Mouse (Mus musculus) left cerebral cortex, adult 8-10 months (tissue): ENCODE measurements around the gene Rnf111. TPM values are rescaled to one million over a fixed set of nuclear protein-coding genes. Genes with fewer than 3 reads are reported as not detected.

ENCODE experiments used
- DNase-seq, 2 experiments: peaks; one replicate each; pipeline ENCODE4 v3.0.0; 2022; ENCODE audit warnings: low spot score in 2 of 2
- microRNA-seq, 2 experiments: library from miRNA; unstranded; fragments of <30 nt; microRNA quantifications; one replicate each; pipeline ENCODE4 v1.2.0; 2022
- total RNA-seq, 4 experiments: library from RNA; stranded (reverse); gene quantifications; 2 replicates each; pipeline ENCODE4 v1.2.4; 2022

The Rnf111 gene
- total RNA-seq, 4 experiments from 2014 or later: 38.3 to 41.4 (median 39.9) TPM

- no peak for DNase-seq
Measured at GRCm38 (mm10) chr9:70396083-70396482, 107.4 kb downstream of the Rnf111 start.

- DNase-seq: no peak
Measured at GRCm38 (mm10) chr9:70395617-70396016, 107.9 kb downstream of the Rnf111 start.

GRCm38 (mm10) chr9:70392563-70392907 is 111.0 kb downstream of the Rnf111 start:
- no peak for DNase-seq

- no peak for DNase-seq
Measured at GRCm38 (mm10) chr9:70391660-70392562, 111.6 kb downstream of the Rnf111 start.

GRCm38 (mm10) chr9:70391042-70391441 is 112.5 kb downstream of the Rnf111 start:
- no peak for DNase-seq

- no peak for DNase-seq
Measured at GRCm38 (mm10) chr9:70389548-70389947, 114.0 kb downstream of the Rnf111 start.

- DNase-seq: no peak
Measured at GRCm38 (mm10) chr9:70387410-70388119, 116.0 kb downstream of the Rnf111 start.

GRCm38 (mm10) chr9:70384958-70385728 is 118.4 kb downstream of the Rnf111 start:
- no peak for DNase-seq

- no peak for DNase-seq
Measured at GRCm38 (mm10) chr9:70384494-70384893, 119.0 kb downstream of the Rnf111 start.

GRCm38 (mm10) chr9:70383750-70384149 is 119.8 kb downstream of the Rnf111 start:
- DNase-seq: no peak

GRCm38 (mm10) chr9:70382091-70382490 is 121.4 kb downstream of the Rnf111 start:
- no peak for DNase-seq

- no peak for DNase-seq
Measured at GRCm38 (mm10) chr9:70379502-70380467, 123.7 kb downstream of the Rnf111 start.

Small RNAs within 50 kb of the gene (microRNA-seq; reads per million reads assigned to microRNA genes)
- 0.44 to 0.84 reads per million in 2 experiments for gene Mir5626

Other genes starting within 250 kb of the Rnf111 start
- under 1 TPM; 0.33 to 0.94 (median 0.81) TPM for gene Ccnb2, start 82.2 kb downstream of the Rnf111 start, total RNA-seq
- gene Sltm, start 39.0 kb upstream of the Rnf111 start, total RNA-seq: 10 to 100 TPM; 43.5 to 51.9 (median 49.4) TPM
- 1 to 10 TPM in 3 of 4 experiments, under 1 TPM in 1; 0.52 to 1.5 (median 1.4) TPM for gene Gm10642, start 152.5 kb upstream of the Rnf111 start, total RNA-seq
- gene Mindy2, start 153.4 kb upstream of the Rnf111 start, total RNA-seq: 10 to 100 TPM; 37.9 to 41.4 (median 40.1) TPM
- gene Adam10, start 175.3 kb upstream of the Rnf111 start, total RNA-seq: 10 to 100 TPM; 67.9 to 80.4 (median 71.5) TPM